Mouse (Mus musculus): ENCODE measurements around the gene Soga1. TPM values are rescaled to one million over a fixed set of nuclear protein-coding genes. Genes with fewer than 3 reads are reported as not detected.

The Soga1 gene
- polyA plus RNA-seq, 1 experiment from 2014 or later = 5.9 TPM

DNA sequence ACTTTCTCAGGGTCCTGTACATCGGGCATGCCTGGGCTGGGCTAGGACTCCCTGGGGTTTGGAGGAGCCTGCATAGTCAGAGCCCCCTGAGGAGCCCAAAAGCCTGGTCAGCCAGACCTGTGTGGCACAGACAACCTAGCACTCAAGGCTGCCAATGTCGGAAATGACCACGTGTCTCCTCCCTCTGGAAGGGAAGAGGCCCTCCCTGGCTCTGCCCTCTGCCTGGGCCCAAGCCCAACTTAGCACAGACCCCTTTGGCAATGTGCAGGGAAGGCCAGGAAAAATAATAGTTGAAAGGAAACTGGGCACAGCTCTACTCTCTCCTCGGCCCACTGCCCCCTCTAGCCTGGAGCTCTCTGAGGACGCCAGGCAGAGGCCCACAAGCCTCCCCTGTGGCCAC lies 24.2 kb downstream of the Soga1 start:
- 50% methylated on average over 5 of the region's 5 CpGs for WGBS
- Histone ChIP-seq H3K9ac (ENCODE audit: low read length) (no peak overlapping the region), H3K9me3 (replicated peaks; ENCODE audit: control insufficient read depth, low read length) (no peaks in the 10 kb centered on the region), H3K27me3 (replicated peaks; ENCODE audit: control insufficient read depth, insufficient read depth, low read length) (no peaks in the 10 kb centered on the region), H3K4me3 (ENCODE audit: low read depth, low read length) (no peak overlapping the region), H3K27ac (ENCODE audit: low read depth, low read length) (0 out of 2 replicates have a peak overlapping the region, but pooled peaks have one; percentile 2), H3K36me3 (ENCODE audit: control insufficient read depth, insufficient read depth, low read length) (peaks cover 62% of the 10 kb centered on the region), H3K4me2 (ENCODE audit: low read length) (no peak overlapping the region), H3K4me1 (ENCODE audit: control insufficient read depth, insufficient read depth, low read length) (peaks cover 28% of the 10 kb centered on the region)
- ATAC-seq (no peak), DNase-seq (ENCODE audit: low spot score) (peak; percentile 63)

DNA sequence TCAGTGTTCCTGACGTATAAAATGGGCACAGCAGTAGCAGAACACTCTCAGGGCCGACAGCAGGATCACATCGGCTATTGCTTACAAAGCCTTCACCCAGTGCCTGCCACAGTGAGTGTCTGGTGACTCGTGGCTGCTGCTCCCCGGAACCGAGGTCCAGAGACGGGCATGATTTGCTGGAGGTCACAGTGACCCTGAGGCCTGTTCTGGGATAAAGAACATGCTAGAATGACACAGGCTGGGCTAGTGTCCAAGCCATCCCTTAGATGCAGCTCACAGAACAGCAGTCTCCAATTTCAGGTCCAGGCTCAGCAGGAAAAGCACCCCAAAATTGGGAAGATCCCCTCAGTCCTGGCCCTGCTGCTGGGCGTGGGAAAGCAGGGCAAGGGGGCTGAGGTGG lies 24.8 kb downstream of the Soga1 start:
- no peaks in the 10 kb centered on the region for H3K9me3 ChIP-seq (replicated peaks; ENCODE audit: control insufficient read depth, low read length)
- no peak for ATAC-seq
- H3K36me3 ChIP-seq (ENCODE audit: control insufficient read depth, insufficient read depth, low read length) = peaks cover 60% of the 10 kb centered on the region
- no peak overlapping the region for H3K4me2 ChIP-seq (ENCODE audit: low read length)
- H3K9ac ChIP-seq (ENCODE audit: low read length) = no peak overlapping the region
- peaks cover 33% of the 10 kb centered on the region for H3K4me1 ChIP-seq (ENCODE audit: control insufficient read depth, insufficient read depth, low read length)
- no peak for DNase-seq (ENCODE audit: low spot score)
- no peaks in the 10 kb centered on the region for H3K27me3 ChIP-seq (replicated peaks; ENCODE audit: control insufficient read depth, insufficient read depth, low read length)
- no peak overlapping the region for H3K27ac ChIP-seq (ENCODE audit: low read depth, low read length)
- H3K4me3 ChIP-seq (ENCODE audit: low read depth, low read length) = no peak overlapping the region
- 92% methylated on average over 8 of the region's 8 CpGs for WGBS

GRCm38 (mm10) chr2:157053787-157054186 lies 25.3 kb downstream of the Soga1 start:
- DNase-seq (ENCODE audit: low spot score) (no peak), ATAC-seq (no peak)
- WGBS = 69% methylated on average over 4 of the region's 4 CpGs
- Histone ChIP-seq H3K4me2 (ENCODE audit: low read length) (no peak overlapping the region), H3K9me3 (replicated peaks; ENCODE audit: control insufficient read depth, low read length) (no peaks in the 10 kb centered on the region), H3K36me3 (ENCODE audit: control insufficient read depth, insufficient read depth, low read length) (peaks cover 59% of the 10 kb centered on the region), H3K27ac (ENCODE audit: low read depth, low read length) (no peak overlapping the region), H3K4me3 (ENCODE audit: low read depth, low read length) (no peak overlapping the region), H3K4me1 (ENCODE audit: control insufficient read depth, insufficient read depth, low read length) (peaks cover 33% of the 10 kb centered on the region), H3K9ac (ENCODE audit: low read length) (no peak overlapping the region), H3K27me3 (replicated peaks; ENCODE audit: control insufficient read depth, insufficient read depth, low read length) (no peaks in the 10 kb centered on the region)

DNA sequence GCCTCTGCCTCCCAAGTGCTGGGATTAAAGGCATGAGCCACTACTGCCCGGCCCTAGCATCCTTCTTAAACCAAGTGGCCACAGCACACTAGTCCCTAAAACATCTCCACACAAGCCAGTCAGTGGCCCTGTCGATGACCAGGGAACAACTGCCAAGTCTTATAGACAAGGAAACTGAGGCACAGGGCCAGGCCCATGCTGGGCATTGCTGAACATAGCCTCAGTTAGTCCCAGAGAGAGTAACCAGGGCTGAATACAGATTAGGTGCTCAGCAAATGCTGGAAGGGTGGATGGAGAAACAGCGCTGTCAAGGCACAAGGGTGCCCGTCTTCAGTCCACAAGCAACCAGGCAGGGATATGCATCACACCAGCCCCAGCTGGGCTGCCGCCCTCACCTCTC lies 25.9 kb downstream of the Soga1 start:
- ATAC-seq = no peak
- Histone ChIP-seq H3K9ac (ENCODE audit: low read length) (no peak overlapping the region), H3K27me3 (replicated peaks; ENCODE audit: control insufficient read depth, insufficient read depth, low read length) (no peaks in the 10 kb centered on the region), H3K9me3 (replicated peaks; ENCODE audit: control insufficient read depth, low read length) (no peaks in the 10 kb centered on the region), H3K4me1 (ENCODE audit: control insufficient read depth, insufficient read depth, low read length) (peaks cover 35% of the 10 kb centered on the region), H3K4me2 (ENCODE audit: low read length) (no peak overlapping the region), H3K36me3 (ENCODE audit: control insufficient read depth, insufficient read depth, low read length) (peaks cover 64% of the 10 kb centered on the region), H3K27ac (ENCODE audit: low read depth, low read length) (no peak overlapping the region), H3K4me3 (ENCODE audit: low read depth, low read length) (no peak overlapping the region)
- DNase-seq (ENCODE audit: low spot score) = no peak
- 98% methylated on average over 5 of the region's 5 CpGs for WGBS

- ATAC-seq = no peak
- Histone ChIP-seq H3K36me3 (ENCODE audit: control insufficient read depth, insufficient read depth, low read length) (peaks cover 68% of the 10 kb centered on the region), H3K4me1 (ENCODE audit: control insufficient read depth, insufficient read depth, low read length) (peaks cover 32% of the 10 kb centered on the region), H3K4me2 (ENCODE audit: low read length) (no peak overlapping the region), H3K27me3 (replicated peaks; ENCODE audit: control insufficient read depth, insufficient read depth, low read length) (no peaks in the 10 kb centered on the region), H3K9me3 (replicated peaks; ENCODE audit: control insufficient read depth, low read length) (no peaks in the 10 kb centered on the region), H3K9ac (ENCODE audit: low read length) (no peak overlapping the region), H3K27ac (ENCODE audit: low read depth, low read length) (no peak overlapping the region), H3K4me3 (ENCODE audit: low read depth, low read length) (no peak overlapping the region)
- whole genome bisulfite sequencing = 92% methylated on average over 8 of the region's 8 CpGs
- DNase-seq (ENCODE audit: low spot score) = no peak
Observed at GRCm38 (mm10) chr2:157052448-157052847, 26.6 kb downstream of the Soga1 start.

DNA sequence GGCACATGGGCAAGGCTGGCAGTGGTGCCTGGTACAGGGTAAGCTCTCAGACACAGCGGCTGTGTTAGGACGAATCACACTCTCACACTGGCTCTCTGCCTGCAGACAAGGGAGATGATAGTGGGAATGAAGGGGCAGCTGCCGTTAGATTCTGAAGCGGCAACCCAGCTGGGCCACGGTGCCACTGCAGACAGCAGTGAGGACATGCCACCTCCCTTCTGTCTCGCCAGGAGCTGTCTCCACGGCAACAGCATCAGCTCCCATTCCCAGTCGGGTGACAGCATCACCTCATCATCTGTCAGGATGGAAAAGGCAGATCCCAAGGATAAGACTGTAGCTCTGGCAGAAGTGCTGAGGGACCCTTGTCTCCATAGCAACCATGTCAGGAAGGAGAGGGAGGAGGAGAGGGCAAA lies 29.2 kb downstream of the Soga1 start:
- WGBS = 22% methylated on average over 8 of the region's 8 CpGs
- DNase-seq (ENCODE audit: low spot score) (peak; percentile 93), ATAC-seq (peak; percentile 90)
- peaks cover 32% of the 10 kb centered on the region for H3K4me1 ChIP-seq (ENCODE audit: control insufficient read depth, insufficient read depth, low read length)
- peak overlapping the region; percentile 29; the same call in 1 of the 2 replicates for H3K9ac ChIP-seq (ENCODE audit: low read length)
- peaks cover 74% of the 10 kb centered on the region for H3K36me3 ChIP-seq (ENCODE audit: control insufficient read depth, insufficient read depth, low read length)
- H3K27me3 ChIP-seq (replicated peaks; ENCODE audit: control insufficient read depth, insufficient read depth, low read length) = no peaks in the 10 kb centered on the region
- H3K4me2 ChIP-seq (ENCODE audit: low read length) = peak overlapping the region; percentile 37
- H3K4me3 ChIP-seq (ENCODE audit: low read depth, low read length) = no peak overlapping the region
- peak overlapping the region; percentile 93 for H3K27ac ChIP-seq (ENCODE audit: low read depth, low read length)
- H3K9me3 ChIP-seq (replicated peaks; ENCODE audit: control insufficient read depth, low read length) = no peaks in the 10 kb centered on the region

GRCm38 (mm10) chr2:157048395-157049181 lies 30.5 kb downstream of the Soga1 start:
- Histone ChIP-seq H3K36me3 (ENCODE audit: control insufficient read depth, insufficient read depth, low read length) (peaks cover 73% of the 10 kb centered on the region), H3K4me2 (ENCODE audit: low read length) (0 out of 2 replicates have a peak overlapping the region, but pooled peaks have one; percentile 2), H3K9me3 (replicated peaks; ENCODE audit: control insufficient read depth, low read length) (no peaks in the 10 kb centered on the region), H3K9ac (ENCODE audit: low read length) (peak overlapping the region; percentile 32), H3K4me3 (ENCODE audit: low read depth, low read length) (no peak overlapping the region), H3K4me1 (ENCODE audit: control insufficient read depth, insufficient read depth, low read length) (peaks cover 32% of the 10 kb centered on the region), H3K27me3 (replicated peaks; ENCODE audit: control insufficient read depth, insufficient read depth, low read length) (no peaks in the 10 kb centered on the region), H3K27ac (ENCODE audit: low read depth, low read length) (peak overlapping the region; percentile 93)
- peak; percentile 15; the same call in 1 of the 2 replicates for ATAC-seq
- peak; percentile 56 for DNase-seq (ENCODE audit: low spot score)
- WGBS = 75% methylated on average over 13 of the region's 13 CpGs

GRCm38 (mm10) chr2:157046956-157047355 lies 32.1 kb downstream of the Soga1 start:
- DNase-seq (ENCODE audit: low spot score) (no peak), ATAC-seq (no peak)
- Histone ChIP-seq H3K9ac (ENCODE audit: low read length) (no peak overlapping the region), H3K9me3 (replicated peaks; ENCODE audit: control insufficient read depth, low read length) (no peaks in the 10 kb centered on the region), H3K4me3 (ENCODE audit: low read depth, low read length) (no peak overlapping the region), H3K4me1 (ENCODE audit: control insufficient read depth, insufficient read depth, low read length) (peaks cover 32% of the 10 kb centered on the region), H3K4me2 (ENCODE audit: low read length) (no peak overlapping the region), H3K36me3 (ENCODE audit: control insufficient read depth, insufficient read depth, low read length) (peaks cover 60% of the 10 kb centered on the region), H3K27ac (ENCODE audit: low read depth, low read length) (no peak overlapping the region), H3K27me3 (replicated peaks; ENCODE audit: control insufficient read depth, insufficient read depth, low read length) (no peaks in the 10 kb centered on the region)
- WGBS = 92% methylated on average over 5 of the region's 5 CpGs

DNA sequence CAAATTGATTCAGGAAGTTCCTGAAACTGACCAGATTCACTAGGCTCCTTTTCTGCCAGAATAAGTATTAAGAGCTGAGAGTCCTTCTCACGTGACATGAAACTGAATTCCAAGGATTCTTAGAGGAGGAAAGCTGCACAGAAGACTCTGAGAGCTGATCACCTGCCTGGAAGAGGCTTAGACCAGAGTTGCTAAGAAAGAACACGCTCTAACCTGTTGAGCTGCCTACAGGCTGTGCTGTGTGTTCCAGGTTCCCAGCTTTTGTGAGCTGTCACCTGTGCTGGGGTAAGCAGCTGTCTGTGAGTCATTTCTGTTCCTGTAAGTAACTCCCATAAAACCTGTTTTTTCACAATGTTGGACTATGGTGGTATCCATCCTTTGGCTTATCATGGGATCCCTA lies 33.1 kb downstream of the Soga1 start:
- H3K9ac ChIP-seq (ENCODE audit: low read length) = no peak overlapping the region
- H3K4me2 ChIP-seq (ENCODE audit: low read length) = no peak overlapping the region
- WGBS = 99% methylated on average over 2 of the region's 2 CpGs
- no peak overlapping the region for H3K27ac ChIP-seq (ENCODE audit: low read depth, low read length)
- peaks cover 30% of the 10 kb centered on the region for H3K4me1 ChIP-seq (ENCODE audit: control insufficient read depth, insufficient read depth, low read length)
- DNase-seq (ENCODE audit: low spot score) (no peak), ATAC-seq (no peak)
- H3K4me3 ChIP-seq (ENCODE audit: low read depth, low read length) = no peak overlapping the region
- H3K9me3 ChIP-seq (replicated peaks; ENCODE audit: control insufficient read depth, low read length) = no peaks in the 10 kb centered on the region
- peaks cover 64% of the 10 kb centered on the region for H3K36me3 ChIP-seq (ENCODE audit: control insufficient read depth, insufficient read depth, low read length)
- no peaks in the 10 kb centered on the region for H3K27me3 ChIP-seq (replicated peaks; ENCODE audit: control insufficient read depth, insufficient read depth, low read length)
